Mouse (Mus musculus): Measurements from ENCODE around the gene Nt5dc2.

DNA sequence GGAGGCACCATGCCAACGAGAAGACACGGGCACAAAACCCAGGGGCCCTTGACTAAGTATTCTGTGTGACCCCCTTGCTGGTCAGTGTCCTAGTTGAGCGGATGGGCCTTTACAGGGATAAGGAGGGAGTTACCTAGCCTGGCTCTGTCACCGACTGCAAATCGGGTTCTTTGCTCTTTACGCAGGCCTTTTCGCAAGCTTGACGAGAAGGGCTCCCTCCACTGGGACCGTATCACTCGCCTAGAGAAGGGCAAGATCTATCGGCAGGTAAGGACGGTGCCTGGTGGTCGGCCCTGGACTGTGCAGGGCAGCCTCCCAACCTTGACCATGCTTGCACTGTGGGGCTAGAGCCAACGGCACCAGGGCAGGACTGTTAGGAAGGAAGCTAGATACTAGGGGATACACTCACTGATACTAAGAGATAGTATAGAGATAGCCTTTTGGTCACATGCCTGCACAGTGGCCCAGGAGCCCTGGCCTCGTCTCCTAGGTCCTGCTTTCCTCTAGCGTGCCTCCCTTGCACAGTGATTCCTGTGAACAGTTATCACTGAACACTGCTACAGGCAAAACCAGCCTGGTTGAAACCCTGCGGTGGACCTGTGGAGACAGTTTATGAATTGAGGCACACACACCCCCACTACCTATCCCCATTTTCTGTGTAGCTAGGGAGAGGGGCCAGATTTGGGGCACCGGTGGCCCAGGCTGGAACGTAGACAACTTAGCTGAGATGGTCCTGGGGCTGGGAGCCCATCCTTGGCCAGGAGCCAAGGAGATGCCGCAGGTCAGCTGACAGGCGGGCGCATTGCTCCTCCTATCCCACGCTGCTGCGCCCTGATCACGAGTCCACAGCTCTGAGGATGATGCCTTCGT, 5.8 kb downstream of the Nt5dc2 start:
- TF ChIP-seq EP300 (IDR thresholded peaks at IDR 0.05; ENCODE audit: insufficient read depth, low read depth, low read length) (no peak), CTCF (IDR thresholded peaks at IDR 0.05; ENCODE audit: low read depth, low read length) (no peak)
